Mouse (Mus musculus) testis, adult 2 months (tissue): ENCODE measurements around the gene Rpl9-ps6.

Experiments used
- CTCF ChIP-seq: fragments of 200-500 bp; IDR thresholded peaks from 2 replicates; pipeline ENCODE4 v1.5.1; 2012; ENCODE audit warnings: low read depth, mild to moderate bottlenecking, inconsistent platforms, low read length, moderate library complexity; ENCODE audit not compliant: control insufficient read depth, insufficient read depth, insufficient replicate concordance
- POLR2A ChIP-seq: fragments of 200-500 bp; IDR thresholded peaks from 2 replicates; pipeline ENCODE4 v1.6.1; 2012; ENCODE audit warnings: low read depth, mild to moderate bottlenecking, inconsistent platforms, low read length, moderate library complexity; ENCODE audit not compliant: control insufficient read depth

DNA sequence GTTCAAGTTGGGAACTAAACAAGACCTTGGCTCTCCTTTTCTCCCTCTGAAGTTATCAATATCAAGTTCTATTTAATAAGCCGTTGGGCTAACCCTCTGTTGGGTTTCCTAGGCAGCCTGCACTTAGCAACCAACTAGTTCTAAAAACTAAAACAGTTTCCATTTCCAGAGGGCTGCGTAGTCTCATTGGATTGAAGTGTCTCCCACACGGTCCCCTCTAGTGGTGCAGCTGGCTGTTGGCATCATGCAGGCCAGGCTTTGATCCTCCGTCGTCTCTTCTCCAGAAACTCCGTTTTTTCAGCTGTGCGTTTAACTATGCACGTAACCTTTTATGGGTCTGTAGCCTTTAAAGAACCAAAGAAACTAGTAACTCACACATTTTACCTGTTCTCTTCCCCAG is 27.1 kb upstream of the Rpl9-ps6 start:
- no peak for TF ChIP-seq CTCF
- no peak for TF ChIP-seq POLR2A
